In genomic region chr6:92414478-92415404, GRCm38 (mm10) we compare ENCODE assay signal across 10 mouse cellular contexts.
A peak's percentile ranks its signal among the peaks of the same experiment; 100 is the strongest.
DNase-seq lines count a peak whose midpoint lies in the region; ATAC-seq and TF ChIP-seq lines count a peak whose summit lies in the region.
"Had no signal": no experiment of that assay in that cellular context is flagged by ENCODE, and none has a peak within 500 bp of the region (broad histone marks: within the 10 kb centered on the region; RNA-seq: fewer than 3 reads in every experiment).

No protein-coding gene starts in this region.

- peak; percentile 29 for DNase-seq in heart, postnatal 0 days (ENCODE audit: low spot score)
- DNase-seq in heart, postnatal 25 days (ENCODE audit: low spot score), result no peak
- DNase-seq in embryo, embryonic 9.5 days (ENCODE audit: extremely low spot score), result peak; percentile 17
- DNase-seq in frontal cortex, postnatal 25 days (ENCODE audit: low spot score in 2 of 2), result no peak
- DNase-seq in cerebellum, postnatal 4 days (ENCODE audit: low spot score in 2 of 2), result no peak
- DNase-seq in spleen, postnatal 14 days (ENCODE audit: low spot score in 2 of 2), result no peak
- DNase-seq: liver had no signal

- H3K4me3 ChIP-seq in heart, postnatal 0 days (ENCODE audit: low read depth, low read length), result no peak overlapping the region
- H3K4me3 ChIP-seq in intestine, embryonic 16.5 days (ENCODE audit: low read length), result no peak overlapping the region
- H3K4me3 ChIP-seq in neural tube, embryonic 15.5 days (replicated peaks), result no peak overlapping the region
- H3K4me3 ChIP-seq: heart, embryonic 12.5 days had no signal

- H3K9me3 ChIP-seq in heart, postnatal 0 days (replicated peaks; ENCODE audit: control insufficient read depth, low read length), result no peaks in the 10 kb centered on the region
- H3K9me3 ChIP-seq in intestine, embryonic 16.5 days (ENCODE audit: control insufficient read depth, low read length), result no peaks in the 10 kb centered on the region
- H3K9me3 ChIP-seq in neural tube, embryonic 15.5 days (replicated peaks), result no peaks in the 10 kb centered on the region
- H3K9me3 ChIP-seq: heart, embryonic 12.5 days had no signal

- TF ChIP-seq CTCF in heart, postnatal 0 days (IDR thresholded peaks at IDR 0.05; ENCODE audit: low read depth), result no peak

- TF ChIP-seq EP300 in heart, postnatal 0 days (IDR thresholded peaks at IDR 0.05; ENCODE audit: low read depth), result no peak

- intact Hi-C loops in heart, postnatal 25 days (cut with DNase I), result no loop called here

- peaks cover 37% of the 10 kb centered on the region for H3K36me3 ChIP-seq in heart, postnatal 0 days (replicated peaks; ENCODE audit: control insufficient read depth, insufficient read depth, low read length)
- H3K36me3 ChIP-seq in intestine, embryonic 16.5 days (ENCODE audit: control insufficient read depth, insufficient read depth, low read length), result 0 out of 2 replicates have a peak, but pooled peaks cover 11% of the 10 kb centered on the region
- peaks cover 52% of the 10 kb centered on the region for H3K36me3 ChIP-seq in neural tube, embryonic 15.5 days

- no peak overlapping the region for H3K9ac ChIP-seq in heart, postnatal 0 days (replicated peaks; ENCODE audit: low read depth, low read length)
- H3K9ac ChIP-seq in intestine, embryonic 16.5 days (ENCODE audit: low read depth, low read length), result no peak overlapping the region
- H3K9ac ChIP-seq in neural tube, embryonic 15.5 days (replicated peaks), result no peak overlapping the region
- H3K9ac ChIP-seq: heart, embryonic 12.5 days had no signal

- no peak overlapping the region for H3K4me2 ChIP-seq in heart, postnatal 0 days (ENCODE audit: low read depth, low read length)
- H3K4me2 ChIP-seq in intestine, embryonic 16.5 days (ENCODE audit: low read depth, low read length), result no peak overlapping the region
- no peak overlapping the region for H3K4me2 ChIP-seq in neural tube, embryonic 15.5 days
- H3K4me2 ChIP-seq: heart, embryonic 12.5 days had no signal

- peak; percentile 30; the same call in 1 of the 2 replicates for ATAC-seq in heart, postnatal 0 days (ENCODE audit: insufficient read depth, low read depth)
- ATAC-seq in intestine, embryonic 16.5 days, result peak; percentile 90
- ATAC-seq in neural tube, embryonic 15.5 days (ENCODE audit: low FRiP score), result peak; percentile 86

- no peaks in the 10 kb centered on the region for H3K27me3 ChIP-seq in heart, postnatal 0 days (ENCODE audit: control insufficient read depth, insufficient read depth, low read length)
- no peaks in the 10 kb centered on the region for H3K27me3 ChIP-seq in intestine, embryonic 16.5 days (replicated peaks; ENCODE audit: control insufficient read depth, insufficient read depth, low read length)
- H3K27me3 ChIP-seq in neural tube, embryonic 15.5 days (replicated peaks), result no peaks in the 10 kb centered on the region
- H3K27me3 ChIP-seq: heart, embryonic 12.5 days had no signal

- H3K27ac ChIP-seq in heart, postnatal 0 days (ENCODE audit: low read depth), result no peak overlapping the region; the same call in 1 of the 2 replicates
- H3K27ac ChIP-seq in intestine, embryonic 16.5 days (ENCODE audit: low read length), result peak overlapping the region; percentile 78
- peak overlapping the region; percentile 42 for H3K27ac ChIP-seq in neural tube, embryonic 15.5 days (replicated peaks)

- WGBS in heart, postnatal 0 days, result 63% methylated on average over 8 of the region's 8 CpGs
- WGBS in intestine, embryonic 16.5 days, result 25% methylated on average over 8 of the region's 8 CpGs
- 27% methylated on average over 8 of the region's 8 CpGs for WGBS in neural tube, embryonic 15.5 days

- H3K4me1 ChIP-seq in heart, postnatal 0 days (ENCODE audit: control insufficient read depth, insufficient read depth), result no peaks in the 10 kb centered on the region
- H3K4me1 ChIP-seq in intestine, embryonic 16.5 days (ENCODE audit: control insufficient read depth, insufficient read depth, low read length), result peaks cover 18% of the 10 kb centered on the region
- H3K4me1 ChIP-seq in neural tube, embryonic 15.5 days, result peaks cover 20% of the 10 kb centered on the region

Comparison
In these comparisons a context has a peak if more than half of its experiments do, and no peak if none do; other contexts are left out.
1. DNase-seq: peak in heart, postnatal 0 days (single experiment) and embryo, embryonic 9.5 days (single experiment); none in heart, postnatal 25 days (single experiment), frontal cortex, postnatal 25 days (0 of 2), cerebellum, postnatal 4 days (0 of 2) and spleen, postnatal 14 days (0 of 2).
2. ATAC-seq: peak in every context shown above with its lines; median percentile 90 in intestine, embryonic 16.5 days; 86 in neural tube, embryonic 15.5 days; 30 in heart, postnatal 0 days.